Mouse (Mus musculus) liver, adult 2 months (tissue): ENCODE measurements around the gene Tmem108. TPM values are rescaled to one million over a fixed set of nuclear protein-coding genes. Genes with fewer than 3 reads are reported as not detected.
A peak's percentile ranks its signal among the peaks of the same experiment; 100 is the strongest.

ENCODE experiments used
- DNase-seq: peaks from one replicate; pipeline ENCODE4 v3.0.0-alpha.2; 2011; ENCODE audit warnings: low read depth, low spot score; ENCODE audit errors: extremely low read depth
- H3K27ac ChIP-seq: fragments of 200-500 bp; replicated peaks from 2 replicates; pipeline ENCODE4 v1.5.1; 2012; ENCODE audit warnings: low read depth, mild to moderate bottlenecking, control low read depth, inconsistent platforms, low read length; ENCODE audit not compliant: insufficient read depth
- H3K27me3 ChIP-seq: fragments of 200-500 bp; 2 replicates; pipeline ENCODE4 v1.6.1; 2012; ENCODE audit warnings: mild to moderate bottlenecking, moderate library complexity, low read length, inconsistent platforms; ENCODE audit not compliant: control insufficient read depth, insufficient read depth
- H3K36me3 ChIP-seq: fragments of 200-500 bp; 2 replicates; pipeline ENCODE4 v1.6.1; 2012; ENCODE audit warnings: low read length, inconsistent platforms; ENCODE audit not compliant: control insufficient read depth, insufficient read depth
- H3K4me1 ChIP-seq: fragments of 200-500 bp; 2 replicates; pipeline ENCODE4 v1.6.1; 2011; ENCODE audit warnings: low read length; ENCODE audit not compliant: control insufficient read depth, insufficient read depth
- H3K4me3 ChIP-seq: fragments of 200-500 bp; 2 replicates; pipeline ENCODE4 v1.5.1; 2011; ENCODE audit warnings: low read depth, mild to moderate bottlenecking, control low read depth, low read length, moderate library complexity; ENCODE audit not compliant: insufficient read depth
- H3K79me2 ChIP-seq: fragments of 200-500 bp; 2 replicates; pipeline ENCODE4 v1.6.1; 2012; ENCODE audit warnings: inconsistent platforms, mild to moderate bottlenecking, low read length, moderate library complexity; ENCODE audit not compliant: control insufficient read depth, insufficient read depth
- H3K9ac ChIP-seq: fragments of 200-500 bp; 2 replicates; pipeline ENCODE4 v1.6.1; 2012; ENCODE audit warnings: low read depth, mild to moderate bottlenecking, control low read depth, inconsistent platforms, low read length
- CTCF ChIP-seq: fragments of 200-500 bp; IDR thresholded peaks from 2 replicates; pipeline ENCODE4 v1.5.1; 2011; ENCODE audit warnings: low read depth, low read length, control low read depth
- POLR2A ChIP-seq: fragments of 200-500 bp; IDR thresholded peaks from 2 replicates; pipeline ENCODE4 v1.6.1; 2011; ENCODE audit warnings: low read length, control low read depth; ENCODE audit not compliant: insufficient read depth; ENCODE audit errors: extremely low read depth
- WGBS: fragments of 180-500 bp; shearing (Covaris S2); methylation state at CpG from one replicate; pipeline ENCODE4 v1.1.7; 2018; 5-methylcytosine and 5-hydroxymethylcytosine counted together
- polyA plus RNA-seq: library from polyadenylated mRNA; depleted of rRNA; stranded (reverse); fragments of >200 nt; gene quantifications from 2 replicates; pipeline ENCODE4 v1.2.3, GENCODE M21; 2012
- total RNA-seq: library from RNA; depleted of rRNA; stranded (reverse); fragments of >200 nt; gene quantifications from 2 replicates; pipeline ENCODE4 v1.2.3, GENCODE M21; 2014

Gene Tmem108
- total and polyA plus RNA-seq, 2 experiments, result 0.09 to 0.40 TPM

DNA sequence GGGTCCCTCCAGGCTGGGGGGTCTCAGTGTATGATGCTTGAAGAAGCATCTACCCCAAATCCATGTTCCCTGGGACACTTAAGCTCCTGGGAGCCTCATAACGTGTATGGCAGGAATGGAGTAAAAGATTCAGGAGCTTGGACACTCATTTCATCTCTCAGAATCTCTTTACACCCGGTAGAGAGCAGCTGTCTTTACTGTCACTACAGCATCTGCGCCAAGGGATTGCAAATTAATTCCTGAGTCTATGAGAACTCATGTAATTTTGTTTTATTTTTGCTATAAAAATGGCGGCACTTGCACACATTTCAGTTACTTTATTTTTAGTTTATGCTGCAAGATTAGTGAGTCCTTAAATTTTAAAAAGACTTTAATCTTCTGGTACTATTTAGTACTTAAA is 22.6 kb downstream of the Tmem108 start:
- H3K4me1 ChIP-seq, result no peaks in the 10 kb centered on the region
- no peaks in the 10 kb centered on the region for H3K36me3 ChIP-seq
- no peak for DNase-seq
- H3K4me3 ChIP-seq, result no peak overlapping the region
- TF ChIP-seq POLR2A (no peak), CTCF (no peak)
- no peak overlapping the region for H3K27ac ChIP-seq
- no peaks in the 10 kb centered on the region for H3K79me2 ChIP-seq
- WGBS, result 86% methylated on average over 4 of the region's 4 CpGs
- no peak overlapping the region for H3K9ac ChIP-seq
- H3K27me3 ChIP-seq, result no peaks in the 10 kb centered on the region

DNA sequence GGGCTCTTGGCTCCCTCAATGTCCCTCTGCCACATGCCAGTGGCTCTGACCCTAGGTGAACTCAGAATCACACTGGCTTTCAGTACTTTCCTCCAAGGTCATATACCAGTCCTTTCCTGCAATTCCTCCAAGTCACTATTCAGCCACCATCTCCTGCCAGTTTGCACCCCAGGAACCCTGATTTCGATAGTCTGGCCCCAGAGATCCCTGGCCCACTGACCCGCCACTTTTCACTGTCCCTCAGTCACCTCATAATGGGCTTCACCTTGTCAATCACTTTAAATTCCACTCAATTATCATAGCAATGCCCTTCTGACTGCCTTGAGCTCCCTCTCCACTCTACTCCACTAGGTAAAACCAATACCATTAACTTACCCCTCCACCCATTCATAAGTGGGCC is 31.9 kb downstream of the Tmem108 start:
- 84% methylated on average over 2 of the region's 2 CpGs for WGBS
- Histone ChIP-seq H3K27me3 (no peaks in the 10 kb centered on the region), H3K27ac (no peak overlapping the region), H3K4me1 (no peaks in the 10 kb centered on the region), H3K79me2 (no peaks in the 10 kb centered on the region), H3K4me3 (no peak overlapping the region), H3K9ac (no peak overlapping the region), H3K36me3 (no peaks in the 10 kb centered on the region)
- TF ChIP-seq POLR2A, result no peak
- TF ChIP-seq CTCF, result no peak
- DNase-seq, result no peak

DNA sequence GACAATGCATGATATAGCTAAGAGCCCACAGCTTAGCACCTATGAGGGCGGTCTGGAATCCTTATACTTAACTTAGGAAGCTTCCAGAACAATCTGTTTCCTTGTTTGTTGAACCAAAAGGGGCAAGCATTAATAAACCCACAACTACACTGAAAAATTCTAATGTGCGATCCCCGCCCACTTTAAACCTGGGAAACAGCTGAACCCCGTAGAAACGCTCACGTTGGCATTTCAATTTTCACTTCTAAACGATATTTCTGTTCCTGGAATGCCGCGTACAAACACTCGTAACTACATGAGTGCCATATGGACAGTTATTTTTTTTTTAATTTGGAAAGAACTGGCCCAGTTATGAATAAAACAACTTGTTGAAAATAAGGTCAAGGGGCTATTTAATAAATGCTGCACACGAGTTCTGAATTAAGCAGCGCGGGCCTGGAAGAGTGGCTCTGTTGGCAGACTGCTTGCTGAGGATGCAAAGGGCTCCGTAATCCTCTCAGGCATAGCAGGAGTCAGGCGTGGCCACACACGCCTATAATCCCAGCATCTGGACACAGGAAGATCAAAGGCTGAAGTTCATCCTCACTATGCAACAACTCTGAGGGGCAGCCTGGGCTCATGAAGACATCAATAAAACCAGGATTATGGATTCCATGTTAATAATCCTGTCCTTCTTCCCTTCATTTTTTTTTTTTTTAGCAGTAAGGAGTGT is 34.7 kb downstream of the Tmem108 start:
- TF ChIP-seq POLR2A (no peak), CTCF (no peak)
- 89% methylated on average over 16 of the region's 16 CpGs for WGBS
- Histone ChIP-seq H3K9ac (no peak overlapping the region), H3K4me3 (no peak overlapping the region), H3K4me1 (no peaks in the 10 kb centered on the region), H3K27me3 (no peaks in the 10 kb centered on the region), H3K79me2 (no peaks in the 10 kb centered on the region), H3K36me3 (no peaks in the 10 kb centered on the region), H3K27ac (no peak overlapping the region)
- DNase-seq, result no peak

DNA sequence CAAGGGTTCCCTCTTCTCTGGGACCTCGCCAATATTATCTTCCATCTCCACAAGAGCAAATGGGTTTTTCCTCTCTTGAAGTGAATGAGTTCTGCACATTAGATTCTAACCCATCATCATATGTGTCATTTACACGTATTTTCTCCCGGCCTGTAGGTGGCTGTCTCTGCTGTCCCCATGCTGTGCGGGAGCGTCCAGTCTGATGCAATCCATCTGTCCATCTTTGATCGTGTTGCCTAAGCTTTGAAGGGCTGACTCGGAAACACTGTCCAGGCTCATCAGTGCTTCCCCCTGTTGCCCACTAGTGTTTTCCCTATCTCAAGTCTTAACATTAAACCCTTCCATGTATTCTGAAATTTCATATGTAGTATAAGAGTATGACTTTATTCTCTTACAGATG is 36.1 kb downstream of the Tmem108 start:
- no peak overlapping the region for H3K4me3 ChIP-seq
- no peak overlapping the region for H3K27ac ChIP-seq
- 44% methylated on average over 7 of the region's 7 CpGs for WGBS
- no peak overlapping the region for H3K9ac ChIP-seq
- DNase-seq, result peak; percentile 19
- TF ChIP-seq CTCF (no peak), POLR2A (no peak)
- H3K4me1 ChIP-seq, result no peaks in the 10 kb centered on the region
- H3K27me3 ChIP-seq, result no peaks in the 10 kb centered on the region
- no peaks in the 10 kb centered on the region for H3K79me2 ChIP-seq
- H3K36me3 ChIP-seq, result no peaks in the 10 kb centered on the region

DNA sequence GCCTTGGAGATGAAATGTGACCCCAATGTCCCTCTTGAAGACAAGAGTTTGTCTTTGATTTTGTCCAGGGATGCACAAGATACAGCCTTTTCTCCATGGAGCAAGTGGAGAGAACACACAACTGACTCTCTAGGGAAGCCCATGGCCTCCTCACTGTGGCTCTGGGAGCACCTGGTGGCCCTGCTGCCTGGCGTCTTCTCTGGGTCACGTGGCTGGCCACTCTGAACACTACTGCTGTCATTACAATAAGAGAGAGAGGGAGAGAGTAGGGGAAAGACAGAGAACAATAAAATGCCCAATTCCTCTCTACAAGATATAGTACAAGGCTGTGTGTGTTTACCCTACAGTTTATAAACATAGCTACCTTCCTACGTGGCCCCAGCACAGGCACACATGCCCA is 40.2 kb downstream of the Tmem108 start:
- WGBS, result 83% methylated on average over 3 of the region's 3 CpGs
- no peak overlapping the region for H3K27ac ChIP-seq
- no peaks in the 10 kb centered on the region for H3K27me3 ChIP-seq
- H3K4me3 ChIP-seq, result no peak overlapping the region
- no peaks in the 10 kb centered on the region for H3K36me3 ChIP-seq
- DNase-seq, result no peak
- H3K79me2 ChIP-seq, result no peaks in the 10 kb centered on the region
- no peak overlapping the region for H3K9ac ChIP-seq
- H3K4me1 ChIP-seq, result no peaks in the 10 kb centered on the region
- no peak for TF ChIP-seq CTCF
- no peak for TF ChIP-seq POLR2A

DNA sequence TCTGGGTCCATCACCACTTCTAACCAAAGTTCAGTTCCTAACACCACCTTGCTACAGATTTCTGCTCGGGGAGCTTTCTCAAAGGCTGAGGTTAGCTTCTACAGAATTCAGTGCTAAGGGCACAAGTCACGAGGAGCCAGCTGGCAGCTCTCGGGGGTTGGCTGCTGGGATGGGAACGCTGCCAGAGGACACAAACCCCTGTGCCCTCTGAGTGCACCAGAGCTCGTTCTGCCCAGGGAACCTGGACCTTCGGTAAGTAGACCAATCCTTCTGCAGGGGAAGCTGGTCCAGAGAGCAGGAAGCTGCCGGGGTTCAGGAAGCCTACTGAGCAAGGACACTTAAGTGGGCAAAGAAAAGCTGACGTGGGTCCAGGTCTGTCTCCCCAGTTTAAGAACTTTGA is 40.6 kb downstream of the Tmem108 start:
- Histone ChIP-seq H3K27ac (no peak overlapping the region), H3K36me3 (no peaks in the 10 kb centered on the region)

More for the DNA sequence above, 40.6 kb downstream of the Tmem108 start:
- TF ChIP-seq POLR2A (no peak), CTCF (no peak)
- H3K79me2 ChIP-seq, result no peaks in the 10 kb centered on the region
- WGBS, result 43% methylated on average over 8 of the region's 8 CpGs
- no peak overlapping the region for H3K4me3 ChIP-seq
- no peak overlapping the region for H3K9ac ChIP-seq
- peak; percentile 82 for DNase-seq
- no peaks in the 10 kb centered on the region for H3K4me1 ChIP-seq
- H3K27me3 ChIP-seq, result no peaks in the 10 kb centered on the region
